Mouse (Mus musculus) hindbrain, embryonic 15.5 days (tissue): ENCODE measurements around the gene Gm21874. TPM values are rescaled to one million over a fixed set of nuclear protein-coding genes. Genes with fewer than 3 reads are reported as not detected.
"Not testable (repeated sequence)": the region's sequence is repeated elsewhere in the genome, so short reads cannot be mapped to it uniquely, and the experiment has no call there.

ENCODE experiments used
- ATAC-seq: fragments of 200-750 bp; cut with Nextera tagmentation; 2 replicates; pipeline ENCODE4 v1.8.0; 2017; ENCODE audit warnings: low read depth, moderate number of reproducible peaks, moderate TSS enrichment; ENCODE audit not compliant: low FRiP score
- H3K27ac ChIP-seq: fragments of 300-500 bp; sonication (generic); replicated peaks from 2 replicates; pipeline ENCODE4 v1.5.1; 2015; ENCODE audit warnings: mild to moderate bottlenecking, inconsistent platforms
- H3K27me3 ChIP-seq: fragments of 300-500 bp; sonication (generic); 2 replicates; pipeline ENCODE4 v1.6.1; 2015; ENCODE audit warnings: control low read depth, inconsistent platforms
- H3K36me3 ChIP-seq: fragments of 300-500 bp; sonication (generic); 2 replicates; pipeline ENCODE4 v1.6.1; 2015; ENCODE audit warnings: control low read depth, inconsistent platforms
- H3K4me1 ChIP-seq: fragments of 300-500 bp; sonication (generic); replicated peaks from 2 replicates; pipeline ENCODE4 v1.6.1; 2015; ENCODE audit warnings: control low read depth, inconsistent platforms
- H3K4me2 ChIP-seq: fragments of 300-500 bp; sonication (generic); 2 replicates; pipeline ENCODE4 v1.6.1; 2015; ENCODE audit warnings: moderate library complexity, mild to moderate bottlenecking, inconsistent platforms
- H3K4me3 ChIP-seq: fragments of 300-500 bp; sonication (generic); 2 replicates; pipeline ENCODE4 v1.5.1; 2015; ENCODE audit warnings: mild to moderate bottlenecking, inconsistent platforms
- H3K9ac ChIP-seq: fragments of 300-500 bp; sonication (generic); 2 replicates; pipeline ENCODE4 v1.6.1; 2015; ENCODE audit warnings: inconsistent platforms
- H3K9me3 ChIP-seq: fragments of 300-500 bp; sonication (generic); 2 replicates; pipeline ENCODE4 v1.6.1; 2016; ENCODE audit warnings: control low read depth, inconsistent platforms
- polyA plus RNA-seq: library from polyadenylated mRNA; unstranded; fragments of >200 nt; fragmentation: Nextera tagmentation; extraction: Ambion mirVana; gene quantifications from 2 replicates; pipeline ENCODE4 v1.2.1, GENCODE M21; 2015

Gene Gm21874
- not detected in 2 replicates for polyA plus RNA-seq

DNA sequence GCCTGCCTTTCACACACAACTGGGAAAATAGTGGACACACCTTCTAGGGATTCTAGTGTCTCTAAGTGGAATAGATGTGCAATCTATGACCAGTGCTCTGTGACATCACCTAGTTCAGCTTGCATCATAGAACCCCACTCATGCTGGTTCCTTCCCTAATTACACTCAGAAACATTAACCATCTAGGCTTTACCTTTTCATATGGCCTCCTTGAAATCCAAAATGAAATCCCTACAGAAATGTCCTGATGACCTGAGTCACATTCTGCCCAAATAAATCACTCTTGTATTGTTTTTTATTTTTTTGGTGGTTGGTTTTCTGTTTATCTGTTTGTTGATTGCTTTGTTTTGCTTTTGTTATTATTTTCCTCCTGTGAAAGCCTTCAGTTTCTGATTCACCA, at the start of gene Gm21874:
Gm21874 (minus strand) TSS at position 101 of the 400 bp plus-strand sequence.
- H3K4me1 ChIP-seq, H3K27me3 ChIP-seq, H3K4me2 ChIP-seq, ATAC-seq, H3K27ac ChIP-seq, H3K9ac ChIP-seq, H3K4me3 ChIP-seq, H3K36me3 ChIP-seq, H3K9me3 ChIP-seq: not testable (repeated sequence)

Other genes starting within 250 kb of the Gm21874 start
- not detected in 2 replicates for gene Gm21721, start 214.0 kb downstream of the Gm21874 start, polyA plus RNA-seq
- gene Gm21812, start 69.0 kb downstream of the Gm21874 start, polyA plus RNA-seq: not detected in 2 replicates